Mouse (Mus musculus): ENCODE results near the gene Fbxw27.
"Not testable (repeated sequence)": the region's sequence is repeated elsewhere in the genome, so short reads cannot be mapped to it uniquely, and the experiment has no call there.

Gene Fbxw27

GRCm38 (mm10) chr9:109790570-109790969, at the start of gene Fbxw27:
Fbxw27 (minus strand) TSS chr9:109790670.
- DNase-seq, result not testable (repeated sequence)

- DNase-seq, result no peak
These were observed 42.6 kb upstream of the Fbxw27 start for GRCm38 (mm10) chr9:109833088-109833412.

- peak; percentile 82 for DNase-seq
These were observed 42.1 kb upstream of the Fbxw27 start, which contains the start of gene Nme6 for GRCm38 (mm10) chr9:109832391-109833087. Nme6 (plus strand) TSS chr9:109832749.

- DNase-seq, result no peak
These were observed 35.7 kb upstream of the Fbxw27 start for GRCm38 (mm10) chr9:109826181-109826580.

GRCm38 (mm10) chr9:109825739-109826138, 35.3 kb upstream of the Fbxw27 start:
- DNase-seq, result no peak

GRCm38 (mm10) chr9:109816341-109816740, 25.9 kb upstream of the Fbxw27 start:
- DNase-seq, result no peak

- no peak for DNase-seq
These were observed 23.0 kb upstream of the Fbxw27 start for GRCm38 (mm10) chr9:109813424-109813823.

- no peak for DNase-seq
These were observed 21.5 kb upstream of the Fbxw27 start, which contains the start of gene Spink8 for GRCm38 (mm10) chr9:109811980-109812379. Spink8 (plus strand) TSS chr9:109812280.

GRCm38 (mm10) chr9:109807898-109808297, 17.4 kb upstream of the Fbxw27 start:
- DNase-seq, result no peak

- DNase-seq, result no peak
These were observed 16.3 kb upstream of the Fbxw27 start for GRCm38 (mm10) chr9:109806695-109807293.

GRCm38 (mm10) chr9:109806260-109806659, 15.8 kb upstream of the Fbxw27 start:
- no peak for DNase-seq

- DNase-seq, result not testable (repeated sequence)
These were observed 15.1 kb upstream of the Fbxw27 start for GRCm38 (mm10) chr9:109805596-109805995.

- peak; percentile 20 for DNase-seq
These were observed 7.6 kb upstream of the Fbxw27 start for GRCm38 (mm10) chr9:109798051-109798450.

- no peak for DNase-seq
These were observed 5.3 kb upstream of the Fbxw27 start for GRCm38 (mm10) chr9:109795811-109796210.

GRCm38 (mm10) chr9:109795221-109795620, 4.8 kb upstream of the Fbxw27 start:
- no peak for DNase-seq

GRCm38 (mm10) chr9:109766841-109767240, 23.6 kb downstream of the Fbxw27 start:
- not testable (repeated sequence) for DNase-seq

- DNase-seq, result not testable (repeated sequence)
These were observed 44.5 kb downstream of the Fbxw27 start, which contains the start of gene Fbxw26 for GRCm38 (mm10) chr9:109745989-109746388. Fbxw26 (minus strand) TSS chr9:109746089.
